Mouse (Mus musculus) mouse embryonic stem cell (cell line): Measurements from ENCODE around the gene Olfr78.

Source experiments
- in situ Hi-C, 2 experiments: fragments of 300-500 bp; cut with MboI; formaldehyde crosslinking; loops; 1 replicate in 1 of 2; 3 replicates in 1 of 2; pipeline ENCODE4 v1.14.3; 2019 to 2020; ENCODE audit warnings: low sequenced_read_pairs in 2 of 2, low pct_unique_long_range_greater_than_20kb in 1 of 2, mixed read lengths in 1 of 2; ENCODE audit not compliant: unreplicated experiment in 1 of 2

The Olfr78 gene

DNA sequence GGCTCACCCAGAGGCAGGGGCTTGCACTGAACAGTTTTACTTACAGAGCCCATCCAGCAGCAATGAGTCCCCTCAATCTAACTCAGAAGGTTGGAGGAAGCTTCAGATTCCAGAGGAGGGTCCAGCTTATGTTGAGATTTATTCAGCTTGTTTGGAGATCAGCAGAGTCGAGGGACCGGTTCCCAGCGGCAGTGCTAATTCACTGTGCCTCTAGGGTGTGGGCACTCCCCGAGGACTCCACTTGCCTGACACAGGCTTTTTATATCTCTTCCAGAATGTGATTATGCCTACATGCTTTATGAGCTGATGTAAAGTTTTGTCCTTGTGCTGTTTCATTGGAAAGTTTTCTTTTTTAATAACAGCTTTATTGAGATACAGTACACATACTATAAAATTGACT is at the start of gene Olfr78, which contains the start of gene Olfr560:
Gene Olfr78, minus strand, starts transcription at position 206 of the 400 bp plus-strand sequence.
Gene Olfr560, minus strand, starts transcription at position 101 of the 400 bp plus-strand sequence.
- in situ Hi-C loops = no loop called here

DNA sequence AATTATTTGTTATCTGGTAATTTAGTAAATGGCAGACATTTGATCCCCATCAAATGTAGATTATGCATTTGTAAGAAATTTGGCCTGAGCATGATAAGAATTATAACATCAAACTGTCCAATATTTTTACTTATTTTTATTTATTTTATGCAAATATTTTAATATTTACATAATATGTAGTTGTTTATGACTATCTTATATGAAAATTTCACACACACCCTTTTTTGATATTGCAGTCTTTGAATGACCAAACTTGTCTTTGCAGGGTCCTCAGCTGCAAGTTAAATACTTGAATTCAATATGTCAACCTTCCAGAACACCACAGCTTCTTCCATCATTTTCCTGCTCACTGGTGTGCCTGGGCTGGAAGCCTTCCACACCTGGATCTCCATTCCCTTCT is 43.9 kb upstream of the Olfr78 start, which contains the start of gene Olfr564:
Gene Olfr564, plus strand, starts transcription at position 301 of the 400 bp plus-strand sequence.
- in situ Hi-C loops = no loop called here

DNA sequence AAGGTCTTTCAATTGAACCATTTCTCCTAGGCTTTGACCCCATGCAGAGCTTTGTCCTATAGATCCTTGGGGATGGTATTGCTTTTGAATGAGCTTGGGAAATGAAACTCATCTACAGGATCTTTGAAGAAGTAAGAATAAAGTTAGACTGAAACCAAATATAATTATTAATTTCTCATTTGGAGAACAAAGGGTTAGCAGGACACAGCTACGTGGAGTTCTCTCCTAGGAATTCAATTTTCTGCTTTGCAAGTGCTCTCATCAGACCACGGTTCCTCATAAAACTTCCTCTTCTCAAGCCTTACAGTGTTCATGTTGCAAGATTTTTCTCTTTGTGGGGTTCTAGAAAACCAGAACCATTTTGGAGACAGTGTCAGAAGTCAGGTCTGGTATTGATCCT is 11.7 kb upstream of the Olfr78 start, which contains the start of gene Olfr561:
Gene Olfr561, plus strand, starts transcription at position 301 of the 400 bp plus-strand sequence.
- in situ Hi-C loops = no loop called here

DNA sequence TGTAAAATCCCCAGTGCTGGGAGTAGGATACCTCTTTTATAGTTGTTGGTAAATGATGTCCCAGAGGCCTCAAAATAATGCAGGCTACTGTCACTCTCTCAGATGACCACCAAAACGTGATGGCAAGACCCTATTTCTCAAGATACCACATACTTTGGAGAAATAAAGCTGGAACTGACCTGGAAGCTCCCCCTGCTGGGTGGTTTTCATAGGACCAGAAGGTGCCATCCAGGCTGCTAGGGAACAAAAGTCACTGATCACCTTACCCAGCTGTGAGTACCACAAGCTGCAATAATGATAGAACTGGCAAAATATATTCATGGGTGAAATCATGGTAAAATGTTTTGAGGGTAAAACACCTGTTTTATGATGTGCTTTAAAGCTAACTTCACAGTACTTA is 7.2 kb downstream of the Olfr78 start:
- in situ Hi-C loops = no loop called here

DNA sequence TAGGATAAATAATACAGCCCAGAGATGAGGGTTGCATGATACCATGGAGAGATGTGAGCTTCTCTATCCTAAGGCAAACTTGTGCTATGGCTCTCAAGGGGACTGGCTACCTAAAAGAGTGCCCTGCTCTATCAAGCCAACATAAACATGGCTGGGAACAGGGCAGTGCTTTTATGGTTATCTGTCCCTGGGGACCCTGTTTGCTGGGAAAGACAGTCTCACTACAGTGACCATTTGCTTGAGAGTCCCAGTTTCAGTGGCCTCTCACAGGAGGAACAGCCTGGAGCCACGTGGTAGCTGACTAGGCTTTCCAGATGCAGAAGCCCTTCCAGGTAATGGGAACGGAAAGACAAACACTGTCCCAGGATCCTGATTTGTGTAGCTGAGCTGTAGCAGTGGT is 21.6 kb downstream of the Olfr78 start:
- in situ Hi-C loops = no loop called here

DNA sequence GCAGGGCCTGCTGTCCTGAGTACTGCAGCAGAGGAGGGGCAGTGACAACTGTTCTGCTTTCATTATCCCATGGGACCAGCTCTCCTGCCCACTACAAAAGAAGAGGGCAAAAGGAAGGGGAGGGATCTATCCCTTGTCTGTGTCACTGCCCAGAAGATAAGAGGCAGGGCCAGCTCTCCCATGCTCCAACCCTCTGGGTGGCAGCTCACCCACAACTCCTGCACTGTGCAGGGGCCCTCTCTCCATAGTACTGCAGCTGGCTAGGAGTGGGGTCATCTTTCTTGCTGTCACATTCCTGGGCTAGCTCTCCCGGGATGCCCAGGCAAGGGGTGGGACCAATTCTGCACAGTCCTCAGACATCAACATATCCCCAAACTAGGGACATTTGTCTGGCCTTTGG is 25.5 kb downstream of the Olfr78 start:
- in situ Hi-C loops = no loop called here

DNA sequence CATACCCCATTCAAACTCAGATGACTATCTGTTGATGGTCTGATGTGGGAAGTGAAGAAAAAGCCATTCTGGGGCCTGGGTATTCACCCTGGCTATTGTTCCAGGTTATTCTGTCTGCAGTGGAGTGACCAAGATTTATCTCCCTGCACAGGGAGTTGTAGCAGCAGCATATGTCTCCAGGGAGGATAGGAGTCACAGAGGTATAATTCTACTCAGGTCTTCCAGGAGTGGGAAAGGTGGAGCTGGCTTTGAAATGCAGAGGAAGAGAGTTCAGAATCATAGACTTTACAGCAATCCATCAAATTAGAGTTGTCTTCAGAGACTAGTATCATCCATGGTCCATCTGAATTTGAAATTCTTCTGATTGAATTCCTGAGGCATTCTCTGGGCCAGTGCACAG is 31.9 kb downstream of the Olfr78 start, which contains the start of gene Olfr559:
Gene Olfr559, minus strand, starts transcription at position 101 of the 400 bp plus-strand sequence.
- in situ Hi-C loops = no loop called here

DNA sequence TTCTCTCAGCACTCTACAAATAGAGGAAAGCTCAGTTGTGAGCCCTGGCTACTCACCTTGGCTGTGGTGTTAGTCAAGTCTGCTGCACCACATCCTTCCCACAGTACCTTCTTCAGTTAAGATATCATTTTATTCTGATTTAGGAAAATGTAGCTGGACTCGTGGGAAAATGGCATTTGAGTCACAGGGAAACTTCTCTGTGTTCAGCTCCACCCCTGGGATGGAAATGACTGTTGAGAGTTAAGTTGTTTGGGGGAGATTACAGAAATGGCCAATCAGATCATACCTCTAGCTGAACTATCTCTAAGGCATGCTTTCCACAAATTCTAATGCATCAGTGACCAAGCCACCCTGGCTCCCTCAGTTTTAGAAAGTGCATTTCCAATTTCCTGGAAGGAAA is 40.3 kb downstream of the Olfr78 start, which contains the start of gene Olfr33:
Gene Olfr33, minus strand, starts transcription at position 101 of the 400 bp plus-strand sequence.
- in situ Hi-C loops = no loop called here

DNA sequence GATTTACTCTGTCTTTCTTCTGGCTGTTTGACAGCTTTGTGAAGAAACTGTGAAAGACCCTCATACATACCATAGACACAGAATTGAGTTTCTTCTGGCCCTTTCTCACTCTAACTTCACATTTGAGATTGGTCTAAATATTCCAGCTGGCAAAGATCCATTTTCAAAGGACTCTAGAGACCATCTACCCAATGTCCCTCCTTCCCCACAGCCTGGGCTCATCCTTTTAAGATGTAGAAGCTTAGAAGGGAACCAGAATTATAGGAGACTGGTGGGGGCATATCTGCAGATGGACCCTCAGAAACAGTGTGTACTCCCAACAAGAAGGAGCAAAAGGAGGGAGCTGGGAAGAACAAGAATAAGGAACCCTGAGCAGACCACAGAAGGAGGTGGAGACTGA is 57.4 kb downstream of the Olfr78 start, which contains the start of gene Olfr558:
Gene Olfr558, plus strand, starts transcription at position 301 of the 400 bp plus-strand sequence.
- in situ Hi-C loops = no loop called here

DNA sequence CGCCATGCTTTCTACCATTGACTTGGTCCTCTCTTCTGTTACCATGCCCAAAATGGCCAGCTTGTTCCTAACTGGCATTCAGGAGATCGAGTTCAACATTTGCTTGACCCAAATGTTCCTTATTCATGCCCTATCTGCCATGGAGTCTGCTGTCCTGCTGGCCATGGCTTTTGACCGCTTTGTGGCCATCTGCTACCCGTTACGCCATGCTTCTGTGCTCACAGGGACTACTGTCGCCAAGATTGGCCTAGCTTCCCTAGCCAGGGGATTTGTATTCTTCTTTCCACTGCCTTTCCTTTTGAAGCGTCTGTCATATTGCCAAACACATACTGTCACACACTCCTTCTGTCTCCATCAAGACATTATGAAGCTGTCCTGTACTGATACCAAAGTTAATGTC is 60.8 kb downstream of the Olfr78 start:
- in situ Hi-C loops = loop anchor here (10.0 to 25.0 kb wide), 2 partner anchors 186 to 216 kb away; partner anchors contain the start of gene Olfr571 (in 1 of the 2)

DNA sequence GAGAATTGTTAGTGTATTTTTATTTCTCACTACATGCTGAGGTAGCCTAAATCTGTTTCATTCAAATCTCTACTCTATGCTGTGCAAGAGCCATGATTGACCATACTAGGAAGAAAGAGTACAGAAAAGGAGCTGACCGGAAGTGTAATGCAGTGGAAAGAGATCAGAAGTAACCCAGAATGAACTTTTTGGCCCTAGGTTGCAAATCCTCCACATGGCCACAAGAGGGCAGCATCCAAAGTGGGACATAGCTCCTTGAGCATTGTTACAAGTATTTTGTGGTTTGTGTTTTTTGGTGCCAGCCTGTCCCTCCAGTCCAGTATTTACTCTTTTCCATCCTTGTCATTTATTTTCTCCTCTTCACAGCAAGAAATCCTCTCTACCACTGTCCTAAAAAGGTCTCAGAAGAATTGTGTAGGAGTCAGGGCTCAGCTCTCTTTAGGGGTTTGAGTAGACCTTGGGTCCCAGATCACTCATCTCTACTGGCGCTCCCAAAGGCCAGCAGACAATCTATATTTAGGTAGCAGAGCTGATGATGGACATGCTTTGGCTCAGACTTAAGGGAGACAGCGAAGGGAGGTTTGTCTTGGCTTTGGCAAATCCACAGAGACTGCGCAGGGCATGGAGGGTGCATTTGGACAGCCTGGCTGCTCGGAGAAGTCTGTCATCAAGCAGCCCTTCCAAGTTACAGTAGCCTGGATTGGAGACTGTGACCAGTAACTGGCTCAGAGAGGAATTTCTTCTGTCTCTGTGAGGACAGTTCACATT is 63.7 kb downstream of the Olfr78 start, which contains the start of gene Olfr557:
Gene Olfr557, plus strand, starts transcription at position 553 of the 768 bp plus-strand sequence.
- in situ Hi-C loops = loop anchor here (10.0 to 25.0 kb wide), 2 partner anchors 183 to 219 kb away; partner anchors contain the start of gene Olfr571 (in 1 of the 2)
